Mouse (Mus musculus): ENCODE results near the gene Rrbp1. TPM values are rescaled to one million over a fixed set of nuclear protein-coding genes. Genes with fewer than 3 reads are reported as not detected.

Gene Rrbp1
- polyA plus RNA-seq (2021; fragmentation: Nextera tagmentation) = 19.6 and 21.2 TPM in 2 replicates
- long read RNA-seq, experiment 1, partial matches to known transcripts = 55 of 57 reads
- long read RNA-seq, experiment 1, other reads (novel, unspliced or antisense) = 2 of 57 reads
- long read RNA-seq, experiment 2, partial matches to known transcripts = 31 of 41 reads
- long read RNA-seq, experiment 2, other reads (novel, unspliced or antisense) = 10 of 41 reads

DNA sequence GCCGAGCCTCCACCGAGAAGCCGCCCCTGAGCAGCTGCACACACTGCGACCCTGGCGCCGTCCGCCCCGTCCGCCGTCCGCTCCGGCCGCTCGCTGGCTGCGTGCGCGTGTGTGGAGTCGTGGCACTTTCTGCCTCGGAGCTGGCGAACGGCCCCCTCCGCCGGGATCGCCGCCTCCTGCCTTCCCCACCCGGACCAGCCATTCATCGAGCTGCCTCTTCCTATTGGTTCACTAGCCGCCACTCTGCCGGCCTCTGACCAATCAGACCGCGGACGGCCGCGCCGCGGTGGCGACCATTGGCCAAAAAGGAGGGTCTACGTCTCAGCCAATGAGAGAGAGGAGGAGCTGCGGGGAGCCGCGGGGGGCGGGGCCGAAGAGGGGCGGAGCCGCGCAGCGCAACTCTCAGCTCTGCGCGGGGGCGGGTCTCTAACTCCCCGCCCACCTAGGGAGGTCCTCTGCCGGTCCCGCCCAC, at the start of gene Rrbp1:
Gene Rrbp1 (minus strand): TSS at position 184 of the 472 bp plus-strand sequence.

GRCm38 (mm10) chr2:144032664-144033063, 21.6 kb upstream of the Rrbp1 start, which contains the start of gene Banf2:
Banf2 (plus strand) TSS chr2:144033059.

DNA sequence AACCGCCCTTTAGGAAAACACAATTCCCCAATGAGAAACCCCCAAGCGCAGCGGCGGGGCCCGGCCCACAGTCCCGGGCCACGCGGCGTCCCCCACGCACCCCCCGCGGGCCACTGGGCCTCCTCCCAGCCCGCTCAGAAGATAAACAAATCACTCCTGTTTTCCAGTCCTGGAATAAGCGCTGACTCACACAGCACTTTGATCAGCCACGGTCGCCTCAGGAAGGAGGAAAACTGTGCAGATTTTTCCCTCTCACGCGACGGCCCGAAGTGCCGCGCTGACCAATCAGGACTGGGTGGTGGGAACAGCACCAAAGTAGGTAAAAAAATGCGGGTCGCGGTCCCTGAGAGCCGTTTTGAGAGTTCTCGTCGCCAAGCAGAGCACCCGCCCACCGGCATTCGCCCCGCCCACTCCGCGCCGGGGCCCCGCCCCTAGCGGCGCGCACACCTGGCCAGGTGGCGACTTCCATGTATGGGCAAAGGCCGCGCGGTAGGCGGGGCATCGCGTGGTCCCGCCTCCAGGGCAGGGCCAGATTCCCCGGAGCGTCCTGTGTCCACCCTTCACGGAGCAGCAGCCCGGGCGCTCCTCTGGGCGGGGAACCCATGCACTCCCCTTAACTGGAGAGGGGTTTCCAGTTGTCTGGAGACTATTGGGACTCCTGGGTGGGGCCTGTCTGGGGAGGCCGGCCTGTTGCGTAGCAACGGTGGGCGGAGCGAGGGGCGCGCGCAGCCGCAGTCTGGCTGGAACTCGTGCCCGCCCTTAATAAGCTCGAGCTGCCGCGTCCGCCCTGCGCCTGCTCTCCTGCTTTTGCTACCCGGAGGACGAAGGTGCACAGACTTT, 96.1 kb downstream of the Rrbp1 start, which contains the start of gene Dstn:
Gene Dstn (plus strand): TSS at position 561 of the 840 bp plus-strand sequence.

Other genes starting within 250 kb of the Rrbp1 start
- gene Bfsp1, start 148.1 kb downstream of the Rrbp1 start, polyA plus RNA-seq (2021; fragmentation: Nextera tagmentation) = 0.26 and 0.51 TPM in 2 replicates
- gene Dstn, start 95.9 kb downstream of the Rrbp1 start, polyA plus RNA-seq (2021; fragmentation: Nextera tagmentation) = 278 and 293 TPM in 2 replicates
- gene Banf2, start 21.8 kb upstream of the Rrbp1 start, polyA plus RNA-seq (2021; fragmentation: Nextera tagmentation) = not detected in 2 replicates